Mouse (Mus musculus): ENCODE measurements around the gene Tnip3.

- no peak for TF ChIP-seq EP300 (IDR thresholded peaks at IDR 0.05; ENCODE audit: insufficient read depth, low read depth, low read length)
- TF ChIP-seq POLR2A (IDR thresholded peaks at IDR 0.05; ENCODE audit: insufficient read depth, low read depth, low read length), result no peak
Measured at GRCm38 (mm10) chr6:65538921-65539320, 13.8 kb downstream of the Tnip3 start.
